Mouse (Mus musculus) frontal cortex, adult (tissue): Measurements from ENCODE around the gene Dynll1.

Experiments
- ATAC-seq: cut with Nextera tagmentation; 2 replicates; pipeline ENCODE4 v1.9.2; 2017; ENCODE audit warnings: mild to moderate bottlenecking, moderate library complexity, mixed read lengths; ENCODE audit not compliant: low TSS enrichment

Dynll1 gene

DNA sequence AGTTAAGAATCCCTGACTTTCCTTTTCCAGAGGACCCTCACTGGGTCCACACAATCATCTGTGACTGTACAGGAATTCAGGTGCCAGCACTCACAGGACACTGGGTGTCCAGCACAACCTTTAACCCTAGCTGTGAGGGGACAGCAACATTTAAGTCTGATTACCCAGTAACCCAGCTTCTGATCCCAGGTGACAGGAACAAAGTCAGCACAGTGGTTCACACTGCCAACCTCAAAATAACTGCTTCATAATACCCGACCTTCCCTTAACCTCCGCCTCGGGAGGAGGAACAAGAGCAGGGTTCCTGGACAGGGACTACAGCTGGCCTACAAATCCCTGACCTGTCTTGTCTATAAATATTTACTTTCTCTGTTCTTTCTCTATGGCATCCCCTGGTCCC lies 32.5 kb downstream of the Dynll1 start:
- no peak for ATAC-seq

DNA sequence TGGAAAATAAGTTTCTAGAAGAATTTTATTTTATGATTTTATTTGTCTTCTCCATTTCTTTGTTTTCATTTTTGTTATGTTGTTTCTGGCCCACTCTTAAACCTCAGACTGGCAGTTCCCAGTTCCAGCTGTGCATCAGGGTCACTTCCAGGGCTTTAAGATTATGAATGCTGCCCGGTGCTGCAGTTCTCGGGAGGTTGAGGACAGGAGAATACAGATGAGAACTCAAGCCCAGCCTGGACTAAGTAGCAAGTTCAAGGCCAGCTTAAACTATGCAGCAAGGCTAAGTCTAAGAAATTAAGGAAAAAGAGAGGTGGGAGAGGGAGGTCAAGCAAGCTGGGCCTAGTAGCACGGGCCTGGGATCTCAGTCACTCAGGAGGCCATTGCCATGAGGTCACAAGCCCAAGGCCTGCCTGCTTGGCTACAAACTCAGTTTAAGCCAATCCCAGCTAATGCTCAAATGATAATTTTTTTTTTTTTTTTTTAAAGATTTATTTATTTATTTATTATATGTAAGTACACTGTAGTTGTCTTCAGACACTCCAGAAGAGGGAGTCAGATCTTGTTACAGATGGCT lies 33.2 kb downstream of the Dynll1 start:
- no peak for ATAC-seq

- ATAC-seq: no peak
Observed at GRCm38 (mm10) chr5:115266787-115267468, 33.9 kb downstream of the Dynll1 start.

DNA sequence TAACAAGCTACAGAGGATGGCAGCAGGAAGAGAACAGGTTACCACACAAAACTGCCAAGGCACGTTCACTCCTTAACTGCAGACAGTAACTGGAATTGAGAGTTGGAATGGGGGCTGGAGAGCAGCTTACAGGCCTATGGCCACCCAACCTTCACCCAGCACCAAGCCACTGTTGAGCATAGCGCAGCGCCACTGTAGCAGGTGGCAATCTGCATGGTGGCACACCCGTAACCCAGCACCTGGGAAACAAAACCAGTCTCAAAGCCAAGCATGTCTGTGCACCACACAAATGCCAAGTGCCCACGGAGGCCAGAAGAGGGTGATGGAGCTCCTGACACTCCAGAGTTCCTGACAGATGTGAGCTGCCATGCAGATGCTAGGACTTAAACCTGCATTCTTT lies 34.5 kb downstream of the Dynll1 start:
- ATAC-seq: no peak

DNA sequence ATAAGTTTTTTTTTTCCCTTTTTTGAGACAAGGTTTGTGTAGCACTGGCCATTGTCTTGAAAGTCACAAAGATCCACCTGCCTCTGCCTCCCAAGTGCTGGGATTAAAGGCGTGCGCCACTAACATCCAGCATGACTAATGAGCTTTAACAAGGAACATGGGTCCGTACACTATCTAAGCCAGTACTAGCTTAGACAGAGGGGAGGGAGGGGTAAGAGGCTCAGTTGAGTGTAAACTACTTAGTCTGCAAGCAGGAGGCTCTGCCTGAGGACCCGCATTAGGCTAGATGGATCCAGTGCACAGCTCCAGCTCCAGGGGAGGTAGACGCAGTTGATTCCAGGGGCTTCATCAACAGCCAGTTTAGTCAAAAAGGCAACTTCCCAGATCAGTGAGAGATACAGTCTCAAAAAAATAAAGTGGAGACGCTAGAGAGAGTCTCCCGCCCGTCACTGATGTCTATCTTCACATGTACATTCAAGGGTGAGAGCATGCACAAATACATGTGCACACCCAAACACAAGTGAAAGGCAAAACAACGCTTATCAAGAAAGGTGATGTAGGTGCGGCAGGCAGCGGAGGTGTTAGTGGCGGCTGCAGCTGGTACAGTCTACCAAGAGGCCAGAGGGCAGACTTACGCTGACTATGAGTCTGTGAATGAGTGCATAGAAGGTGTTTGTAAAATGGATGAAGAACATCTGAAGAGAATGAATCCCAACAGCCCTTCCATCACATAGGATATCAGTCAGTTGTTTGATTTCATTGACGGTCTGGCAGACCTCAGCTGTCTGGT lies 38.1 kb downstream of the Dynll1 start:
- ATAC-seq: no peak

DNA sequence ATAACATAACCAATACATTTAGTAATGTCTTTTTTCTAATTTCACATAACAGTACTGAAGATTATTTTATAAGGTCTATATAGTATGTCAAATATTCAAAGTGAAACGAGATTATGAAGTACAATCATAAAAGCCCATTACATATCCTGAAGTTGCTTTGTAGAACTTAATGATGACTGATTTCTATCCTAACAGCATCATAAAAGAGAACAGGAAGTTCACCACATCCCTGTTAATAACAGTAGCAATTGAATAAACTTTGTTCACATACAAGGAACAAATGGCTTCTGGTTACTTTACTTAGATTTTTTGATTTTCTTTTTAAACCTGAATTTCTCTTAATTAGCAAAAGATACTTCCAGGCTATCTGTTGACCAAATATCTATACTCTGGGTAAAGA lies 38.9 kb downstream of the Dynll1 start:
- no peak for ATAC-seq

DNA sequence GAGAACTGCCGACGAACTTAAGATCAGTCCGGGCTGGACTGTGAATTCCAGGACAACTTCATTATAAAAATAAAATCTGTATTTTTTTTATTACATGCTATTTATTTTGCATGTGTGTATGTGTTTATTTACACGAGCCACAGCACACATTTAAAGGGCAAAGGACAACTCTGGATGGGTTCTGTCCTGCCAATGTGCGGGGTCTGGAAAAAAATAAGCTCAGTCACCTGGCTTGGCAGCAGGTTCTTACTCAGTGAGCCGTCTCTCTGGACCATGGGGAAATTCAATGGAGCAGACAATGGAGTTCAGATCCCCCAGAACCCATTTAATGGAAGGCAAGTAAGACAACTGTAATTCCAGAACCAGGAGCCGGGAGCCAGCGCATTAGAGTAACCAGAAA lies 39.7 kb downstream of the Dynll1 start:
- ATAC-seq: no peak

DNA sequence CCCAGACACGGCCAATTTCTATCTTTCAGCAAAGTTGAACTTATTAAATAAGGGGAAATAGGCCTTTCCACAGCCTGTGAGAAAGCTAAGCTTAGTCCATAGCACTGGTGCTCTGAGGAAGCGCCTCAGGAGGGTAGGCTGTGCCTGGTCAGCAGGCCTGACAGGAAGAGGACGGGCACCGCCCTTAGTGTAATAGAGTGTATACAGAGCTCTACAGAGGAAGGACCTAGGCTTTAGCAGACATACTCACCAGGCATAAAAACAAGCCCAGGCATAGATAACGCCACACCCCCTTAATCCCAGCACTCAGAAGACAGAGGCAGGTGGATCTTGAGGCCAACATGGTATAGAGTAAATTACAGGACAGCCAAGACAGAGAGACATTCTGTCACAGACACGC lies 40.4 kb downstream of the Dynll1 start:
- ATAC-seq: no peak

DNA sequence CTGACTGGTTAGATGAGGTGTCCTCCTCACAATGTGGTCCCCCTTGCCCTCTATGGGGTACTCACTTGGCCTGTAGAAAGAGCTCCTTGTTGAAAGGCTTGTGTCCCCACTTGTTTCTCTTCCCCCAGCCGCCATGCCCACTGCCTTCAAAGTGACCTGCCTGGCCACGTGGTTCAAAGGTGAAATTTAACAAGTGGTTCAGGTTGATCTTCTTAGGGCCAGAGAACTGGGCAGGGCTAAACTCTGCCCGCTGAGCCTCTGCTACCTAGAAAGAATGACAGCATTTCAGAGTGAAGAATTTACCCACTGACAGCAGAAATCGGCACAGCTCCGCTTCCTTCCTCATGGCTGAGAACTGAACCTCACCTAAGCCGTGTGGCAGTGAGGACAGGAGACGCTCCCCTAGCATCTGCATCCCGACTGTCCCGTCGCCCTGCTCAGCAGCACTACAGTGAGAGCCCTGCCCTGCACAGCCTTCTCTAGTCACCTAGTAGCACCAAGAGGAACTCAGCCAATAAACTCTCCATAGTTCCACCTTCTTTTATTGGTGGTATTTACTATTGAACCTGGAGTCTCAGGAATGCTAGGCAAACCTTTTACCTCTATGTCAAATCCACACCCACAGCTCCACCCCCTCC lies 43.8 kb downstream of the Dynll1 start:
- no peak for ATAC-seq

DNA sequence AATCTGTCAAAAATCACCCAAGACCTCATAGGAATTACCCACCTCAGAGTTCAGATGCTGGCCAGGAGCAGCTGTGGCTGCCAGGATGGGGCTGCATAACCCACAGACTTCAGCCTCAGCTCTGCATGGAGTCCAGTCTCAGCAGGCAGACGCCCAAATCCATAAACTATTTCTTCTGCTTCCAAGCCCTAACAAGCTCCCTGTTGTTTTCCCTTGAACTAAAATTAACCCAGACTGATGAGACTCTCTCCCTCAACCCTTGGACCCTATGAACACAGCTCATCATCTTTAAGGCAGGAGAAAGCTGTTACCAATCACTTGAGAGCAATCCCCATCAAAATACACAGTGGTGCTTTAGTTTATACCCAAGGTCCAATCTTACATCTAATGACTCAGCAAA lies 45.3 kb downstream of the Dynll1 start:
- ATAC-seq: no peak
